Mouse (Mus musculus) kidney, embryonic 16.5 days (tissue): ENCODE data around the gene Gm5136. TPM values are rescaled to one million over a fixed set of nuclear protein-coding genes. Genes with fewer than 3 reads are reported as not detected.

Experiments
- ATAC-seq: fragments of 200-750 bp; cut with Nextera tagmentation; 2 replicates; pipeline ENCODE4 v1.8.0; 2017; ENCODE audit warnings: moderate TSS enrichment; ENCODE audit not compliant: low FRiP score, low TSS enrichment
- H3K27ac ChIP-seq: fragments of 300-500 bp; sonication (generic); 2 replicates; pipeline ENCODE4 v1.5.1; 2014; ENCODE audit warnings: low read length
- H3K27me3 ChIP-seq: fragments of 300-500 bp; sonication (generic); 2 replicates; pipeline ENCODE4 v1.6.1; 2014; ENCODE audit warnings: low read length, control low read depth, mixed read lengths; ENCODE audit not compliant: insufficient read depth
- H3K36me3 ChIP-seq: fragments of 300-500 bp; sonication (generic); 2 replicates; pipeline ENCODE4 v1.6.1; 2014; ENCODE audit warnings: low read length, control low read depth, mixed read lengths; ENCODE audit not compliant: insufficient read depth
- H3K4me1 ChIP-seq: fragments of 300-500 bp; sonication (generic); 2 replicates; pipeline ENCODE4 v1.6.1; 2014; ENCODE audit warnings: low read length, control low read depth, mixed read lengths; ENCODE audit not compliant: insufficient read depth
- H3K4me2 ChIP-seq: fragments of 300-500 bp; sonication (generic); replicated peaks from 2 replicates; pipeline ENCODE4 v1.6.1; 2014; ENCODE audit warnings: low read depth, low read length
- H3K4me3 ChIP-seq: fragments of 300-500 bp; sonication (generic); 2 replicates; pipeline ENCODE4 v1.5.1; 2014; ENCODE audit warnings: mild to moderate bottlenecking, low read length
- H3K9ac ChIP-seq: fragments of 300-500 bp; sonication (generic); replicated peaks from 2 replicates; pipeline ENCODE4 v1.6.1; 2014; ENCODE audit warnings: low read length
- H3K9me3 ChIP-seq: fragments of 300-500 bp; sonication (generic); 2 replicates; pipeline ENCODE4 v1.6.1; 2016; ENCODE audit warnings: low read length, control low read depth
- WGBS: fragments of 180-500 bp; shearing (Covaris S2); extraction: QIAGEN DNeasy Blood & Tissue Kit; methylation state at CpG from one replicate; pipeline ENCODE4 v1.1.7; 2014; 5-methylcytosine and 5-hydroxymethylcytosine counted together
- polyA plus RNA-seq: library from polyadenylated mRNA; unstranded; fragments of >200 nt; fragmentation: Nextera tagmentation; extraction: Ambion mirVana; gene quantifications from 2 replicates; pipeline ENCODE4 v1.2.1, GENCODE M21; 2015

The Gm5136 gene
- polyA plus RNA-seq, 1 experiment from 2014 or later: not detected

DNA sequence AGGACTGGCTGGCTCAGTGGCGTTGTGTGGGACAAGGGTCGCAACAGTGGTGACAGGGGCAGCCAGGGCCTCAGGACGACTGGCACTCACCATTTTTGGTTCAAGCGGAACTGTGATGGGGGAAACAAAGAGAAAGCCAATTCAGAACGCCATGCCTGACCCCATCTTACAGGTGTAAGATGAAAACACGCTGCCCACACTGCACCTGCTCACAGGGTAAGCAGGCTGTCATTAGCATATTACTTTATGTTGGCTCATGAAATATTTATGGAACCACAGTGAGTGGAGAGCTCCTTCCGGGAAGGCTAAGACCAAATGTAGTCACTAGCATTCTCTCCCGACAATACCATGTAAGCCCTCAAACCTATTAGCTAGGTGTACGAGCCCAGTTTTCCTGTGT lies 9.0 kb downstream of the Gm5136 start:
- 71% methylated on average over 9 of the region's 9 CpGs for WGBS
- ATAC-seq: no peak
- no peaks in the 10 kb centered on the region for H3K36me3 ChIP-seq
- H3K9me3 ChIP-seq: no peaks in the 10 kb centered on the region
- no peak overlapping the region for H3K4me2 ChIP-seq
- no peaks in the 10 kb centered on the region for H3K4me1 ChIP-seq
- H3K27me3 ChIP-seq: no peaks in the 10 kb centered on the region
- H3K9ac ChIP-seq: no peak overlapping the region
- H3K4me3 ChIP-seq: no peak overlapping the region
- H3K27ac ChIP-seq: no peak overlapping the region

DNA sequence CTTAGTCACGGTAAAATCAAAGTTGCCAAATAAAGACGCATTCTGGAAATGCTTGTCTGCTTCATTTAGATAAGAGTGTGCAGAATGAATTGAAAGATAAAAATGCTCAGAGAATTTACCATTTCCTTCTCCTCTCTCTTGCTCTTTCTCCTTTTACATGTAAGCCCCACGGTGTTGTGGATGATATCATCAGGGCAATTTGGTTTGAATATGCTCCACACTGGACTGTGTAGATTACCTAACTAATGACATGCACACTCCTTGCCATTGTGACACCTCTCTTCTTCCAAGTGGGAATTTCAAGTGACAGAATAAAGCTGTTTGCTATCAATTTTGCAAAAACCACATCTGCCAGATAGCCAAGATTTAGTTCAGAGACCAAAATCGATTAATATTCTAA lies 13.3 kb downstream of the Gm5136 start:
- H3K4me1 ChIP-seq: no peaks in the 10 kb centered on the region
- H3K9ac ChIP-seq: no peak overlapping the region
- H3K9me3 ChIP-seq: no peaks in the 10 kb centered on the region
- H3K27me3 ChIP-seq: no peaks in the 10 kb centered on the region
- H3K36me3 ChIP-seq: no peaks in the 10 kb centered on the region
- H3K4me3 ChIP-seq: no peak overlapping the region
- no peak overlapping the region for H3K4me2 ChIP-seq
- ATAC-seq: no peak
- no peak overlapping the region for H3K27ac ChIP-seq
- WGBS: 73% methylated on average over 4 of the region's 4 CpGs

DNA sequence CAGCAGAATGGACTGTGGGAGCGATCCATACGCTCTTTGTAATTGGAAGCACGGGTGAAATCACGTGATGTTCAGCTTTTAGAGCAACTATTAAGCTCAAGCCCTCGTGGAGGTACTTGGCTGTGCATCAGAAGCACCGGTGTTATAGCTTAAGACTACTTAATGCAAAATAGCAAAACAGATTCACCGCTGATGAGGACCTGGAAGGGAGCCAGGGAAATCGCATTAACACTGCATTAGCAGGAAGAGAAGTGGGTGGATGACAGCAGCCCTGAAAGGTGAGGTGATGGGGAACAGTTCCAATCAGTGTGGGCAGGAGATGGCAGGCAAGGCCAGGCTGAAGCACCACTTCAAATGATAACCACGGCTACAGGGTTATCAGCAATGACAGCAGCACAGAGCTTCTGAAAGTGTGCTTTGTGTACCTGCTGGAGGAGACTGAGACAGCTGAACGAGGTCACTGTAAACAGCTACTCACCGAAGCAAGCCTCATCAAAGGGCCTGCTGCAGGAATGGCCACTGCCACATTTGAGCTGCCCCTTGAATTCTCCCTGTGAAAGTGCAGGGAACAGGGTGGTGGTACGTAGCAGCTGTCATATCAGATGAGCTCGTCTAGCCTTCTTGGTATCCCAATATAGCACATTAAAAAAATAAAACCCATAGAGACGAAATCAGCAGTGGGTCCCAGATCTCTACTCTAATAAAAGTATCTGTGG lies 20.1 kb downstream of the Gm5136 start:
- Histone ChIP-seq H3K27me3 (no peaks in the 10 kb centered on the region), H3K9me3 (no peaks in the 10 kb centered on the region), H3K9ac (no peak overlapping the region), H3K4me2 (no peak overlapping the region), H3K27ac (no peak overlapping the region), H3K4me1 (no peaks in the 10 kb centered on the region), H3K36me3 (no peaks in the 10 kb centered on the region), H3K4me3 (no peak overlapping the region)
- WGBS: 73% methylated on average over 14 of the region's 14 CpGs
- ATAC-seq: no peak

DNA sequence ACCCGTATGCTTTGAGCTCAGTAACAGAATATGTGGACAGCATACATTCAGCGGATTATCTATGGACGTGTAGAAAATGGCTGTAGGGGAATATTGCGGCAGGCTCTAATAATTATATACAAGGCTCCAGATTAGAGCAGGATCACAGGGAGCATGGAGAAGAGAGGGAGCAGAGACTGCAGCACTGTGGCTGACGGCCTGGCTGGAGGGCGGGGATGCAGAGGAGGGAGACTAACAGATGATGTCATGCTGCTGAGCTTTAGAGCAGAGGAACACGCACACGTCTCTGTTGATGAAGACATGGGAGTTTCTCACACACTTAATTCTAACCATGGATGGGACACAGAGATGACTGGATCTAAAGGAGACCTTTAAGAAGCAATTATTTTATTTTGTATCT lies 22.9 kb downstream of the Gm5136 start:
- Histone ChIP-seq H3K9me3 (no peaks in the 10 kb centered on the region), H3K4me3 (no peak overlapping the region), H3K9ac (no peak overlapping the region), H3K36me3 (no peaks in the 10 kb centered on the region), H3K4me1 (no peaks in the 10 kb centered on the region), H3K4me2 (no peak overlapping the region), H3K27ac (no peak overlapping the region), H3K27me3 (no peaks in the 10 kb centered on the region)
- no peak for ATAC-seq
- WGBS: 80% methylated on average over 8 of the region's 8 CpGs

DNA sequence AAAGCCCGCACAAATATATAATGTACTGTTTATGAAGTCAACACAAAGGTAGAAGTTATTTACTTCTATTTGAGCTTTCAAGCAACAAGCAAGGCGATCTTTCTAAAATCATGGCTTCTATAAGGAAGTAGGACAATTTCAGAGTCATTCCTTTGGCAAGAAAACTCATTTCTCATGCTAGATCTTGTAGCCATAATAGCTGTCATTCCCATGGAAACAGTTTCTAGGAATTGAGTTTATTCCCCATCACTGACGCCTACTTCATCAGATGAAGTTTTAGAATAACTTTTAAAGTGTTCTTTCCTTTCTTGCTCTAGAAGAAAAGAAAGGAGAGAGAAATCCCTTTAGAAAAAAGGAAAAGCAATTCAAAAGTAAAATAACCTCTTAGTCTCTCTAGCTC lies 31.0 kb downstream of the Gm5136 start:
- Histone ChIP-seq H3K9ac (no peak overlapping the region), H3K9me3 (no peaks in the 10 kb centered on the region), H3K27me3 (no peaks in the 10 kb centered on the region), H3K4me1 (no peaks in the 10 kb centered on the region), H3K27ac (no peak overlapping the region), H3K4me2 (no peak overlapping the region), H3K4me3 (no peak overlapping the region), H3K36me3 (no peaks in the 10 kb centered on the region)
- WGBS: 87% methylated on average over 3 of the region's 3 CpGs
- ATAC-seq: no peak

DNA sequence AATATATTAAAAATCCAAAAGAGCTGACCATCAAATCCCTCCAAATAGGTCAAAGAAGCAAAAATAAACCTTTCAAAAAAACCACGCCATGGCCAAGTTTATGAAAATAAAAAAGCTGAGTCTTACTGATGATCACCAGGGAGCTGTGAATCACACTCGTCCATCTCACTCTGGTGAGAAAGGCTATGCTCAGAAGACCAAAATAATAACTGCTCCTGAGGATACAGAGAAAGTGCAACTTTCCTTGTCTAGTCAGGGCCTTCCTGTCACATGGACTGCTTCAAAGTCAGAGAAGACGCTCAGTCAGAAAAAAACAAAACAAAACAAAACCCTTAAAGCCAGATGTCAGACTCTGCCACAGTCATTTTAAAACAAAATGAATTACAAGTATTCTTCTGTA lies 39.7 kb downstream of the Gm5136 start:
- WGBS: 55% methylated on average over 3 of the region's 3 CpGs
- no peaks in the 10 kb centered on the region for H3K36me3 ChIP-seq
- no peaks in the 10 kb centered on the region for H3K4me1 ChIP-seq
- H3K4me3 ChIP-seq: no peak overlapping the region
- no peaks in the 10 kb centered on the region for H3K27me3 ChIP-seq
- H3K9me3 ChIP-seq: no peaks in the 10 kb centered on the region
- no peak overlapping the region for H3K4me2 ChIP-seq
- ATAC-seq: no peak
- no peak overlapping the region for H3K27ac ChIP-seq
- no peak overlapping the region for H3K9ac ChIP-seq

DNA sequence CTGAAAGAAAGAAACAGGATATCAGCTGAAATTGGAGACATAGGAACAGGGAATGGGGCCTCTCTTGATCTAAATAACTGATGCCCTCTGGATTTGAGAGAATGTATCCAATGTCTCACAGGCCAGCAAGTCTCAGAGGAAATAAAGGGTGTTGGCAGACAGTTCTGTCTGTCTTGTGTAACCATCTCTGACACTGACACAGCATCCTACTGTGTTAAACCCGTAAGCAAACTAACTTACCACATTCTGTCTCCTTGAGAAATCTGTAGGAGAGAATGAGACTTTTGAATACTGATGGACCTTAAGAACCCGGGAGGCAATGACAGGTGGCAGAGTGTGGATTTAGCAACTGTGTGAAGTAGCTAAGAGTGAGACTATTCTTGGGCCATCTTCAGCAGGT lies 41.7 kb downstream of the Gm5136 start:
- Histone ChIP-seq H3K36me3 (no peaks in the 10 kb centered on the region), H3K4me1 (no peaks in the 10 kb centered on the region), H3K4me2 (no peak overlapping the region), H3K9ac (no peak overlapping the region), H3K4me3 (no peak overlapping the region), H3K9me3 (no peaks in the 10 kb centered on the region), H3K27me3 (no peaks in the 10 kb centered on the region), H3K27ac (no peak overlapping the region)
- WGBS: 67% methylated on average over 2 of the region's 2 CpGs
- no peak for ATAC-seq

DNA sequence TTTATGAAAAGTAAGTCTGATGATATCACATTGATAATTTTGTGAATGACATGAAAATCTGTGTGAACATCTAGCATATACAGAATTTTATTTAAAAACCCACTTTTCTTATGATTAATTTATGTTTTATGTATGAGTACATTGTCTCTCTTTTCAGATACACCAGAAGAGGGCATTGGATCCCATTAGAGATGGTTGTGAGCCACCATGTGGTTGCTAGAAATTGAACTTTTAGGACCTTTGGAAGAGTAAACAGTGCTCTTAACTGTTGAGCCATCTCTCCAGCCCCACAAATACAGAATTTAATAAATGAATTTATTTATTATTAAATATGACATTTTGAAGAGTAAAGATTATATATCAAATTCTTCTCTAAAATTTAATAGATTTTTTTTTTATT lies 42.3 kb downstream of the Gm5136 start:
- H3K4me3 ChIP-seq: no peak overlapping the region
- no peaks in the 10 kb centered on the region for H3K27me3 ChIP-seq
- no peak overlapping the region for H3K4me2 ChIP-seq
- no peaks in the 10 kb centered on the region for H3K36me3 ChIP-seq
- no peak for ATAC-seq
- H3K9ac ChIP-seq: no peak overlapping the region
- H3K27ac ChIP-seq: no peak overlapping the region
- H3K4me1 ChIP-seq: no peaks in the 10 kb centered on the region
- H3K9me3 ChIP-seq: no peaks in the 10 kb centered on the region

DNA sequence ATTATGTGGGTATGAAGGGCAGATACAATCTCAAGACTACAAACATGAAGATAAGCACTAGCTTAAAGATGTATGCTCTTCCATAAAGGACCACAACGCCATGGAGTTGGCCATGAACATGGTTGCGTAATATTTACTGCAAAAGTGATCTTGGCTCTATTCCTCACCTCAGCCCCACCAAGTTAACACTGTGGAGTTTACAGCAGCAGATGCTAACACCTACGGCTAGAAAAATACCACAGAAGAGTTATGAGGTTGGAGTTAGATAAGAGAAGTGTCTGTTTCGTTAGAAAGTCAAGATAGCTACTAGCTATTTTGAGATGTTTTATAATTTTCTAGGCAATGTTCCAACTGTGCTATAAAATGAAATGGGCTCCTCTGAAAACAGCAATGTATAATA lies 43.1 kb downstream of the Gm5136 start:
- H3K9me3 ChIP-seq: no peaks in the 10 kb centered on the region
- no peaks in the 10 kb centered on the region for H3K4me1 ChIP-seq
- no peak overlapping the region for H3K9ac ChIP-seq
- H3K27ac ChIP-seq: no peak overlapping the region
- no peak for ATAC-seq
- no peaks in the 10 kb centered on the region for H3K36me3 ChIP-seq
- no peak overlapping the region for H3K4me3 ChIP-seq
- H3K4me2 ChIP-seq: no peak overlapping the region
- H3K27me3 ChIP-seq: no peaks in the 10 kb centered on the region
- WGBS: 74% methylated on average over 4 of the region's 4 CpGs

DNA sequence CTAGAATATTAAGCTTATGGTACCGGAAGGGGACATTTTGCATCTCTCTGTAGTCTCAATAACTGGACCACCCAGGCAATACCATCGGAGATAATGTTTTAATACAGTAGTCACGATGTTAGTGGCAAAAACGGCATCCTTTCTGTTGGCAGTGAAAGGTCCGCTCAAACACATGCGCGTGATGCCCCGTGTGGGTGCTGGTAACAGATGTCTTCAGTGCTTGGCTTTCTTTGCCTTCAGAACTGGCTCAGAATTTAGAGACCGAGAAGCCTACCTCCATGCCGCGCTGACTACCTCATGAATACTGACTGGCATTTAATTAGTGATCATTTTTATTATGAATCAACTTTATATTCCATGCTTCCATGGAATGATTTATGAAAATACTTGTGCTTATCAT lies 44.9 kb downstream of the Gm5136 start:
- 95% methylated on average over 11 of the region's 11 CpGs for WGBS
- Histone ChIP-seq H3K36me3 (no peaks in the 10 kb centered on the region), H3K27ac (no peak overlapping the region), H3K9me3 (no peaks in the 10 kb centered on the region), H3K9ac (no peak overlapping the region), H3K4me1 (no peaks in the 10 kb centered on the region), H3K4me3 (no peak overlapping the region), H3K27me3 (no peaks in the 10 kb centered on the region), H3K4me2 (no peak overlapping the region)
- ATAC-seq: no peak
